Mouse (Mus musculus) heart, adult 2 months (tissue): ENCODE results near the gene Rrp7a.

ENCODE experiments used
- CTCF ChIP-seq: fragments of 200-600 bp; IDR thresholded peaks from 2 replicates; pipeline ENCODE4 v1.8.1; 2022; ENCODE audit warnings: antibody characterized with exemption, mild to moderate bottlenecking, moderate library complexity
- EP300 ChIP-seq: fragments of 200-500 bp; IDR thresholded peaks from 2 replicates; pipeline ENCODE4 v1.6.1; 2011; ENCODE audit warnings: low read depth, low read length, control low read depth; ENCODE audit not compliant: insufficient read depth
- POLR2A ChIP-seq: fragments of 200-500 bp; IDR thresholded peaks from 2 replicates; pipeline ENCODE4 v1.6.1; 2011; ENCODE audit warnings: mild to moderate bottlenecking, low read depth, low read length, control low read depth; ENCODE audit not compliant: insufficient read depth

DNA sequence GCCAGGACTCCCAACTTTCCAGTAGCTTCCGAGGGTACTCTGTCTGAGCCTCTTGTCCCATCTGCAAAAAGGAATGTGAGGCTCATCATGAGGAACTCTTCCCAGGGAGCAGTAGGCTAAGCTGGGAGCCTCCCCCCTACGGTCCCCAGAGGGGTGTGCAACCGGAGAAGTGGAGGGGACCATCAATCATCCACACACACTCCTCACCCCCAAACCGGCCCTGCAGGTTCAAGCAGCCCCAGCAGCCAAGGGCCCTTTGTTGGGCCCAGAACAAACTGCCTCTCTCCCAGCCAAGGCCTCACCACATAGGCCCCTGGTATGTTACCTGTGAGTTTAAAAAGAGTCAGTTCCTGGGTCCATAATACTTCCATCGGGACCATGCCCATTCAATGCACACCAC is 44.5 kb upstream of the Rrp7a start:
- TF ChIP-seq CTCF (no peak), POLR2A (no peak), EP300 (no peak)
